Mouse (Mus musculus): ENCODE measurements around the gene Gm28048. TPM values are rescaled to one million over a fixed set of nuclear protein-coding genes. Genes with fewer than 3 reads are reported as not detected.
A peak's percentile ranks its signal among the peaks of the same experiment; 100 is the strongest.

The Gm28048 gene
- polyA plus RNA-seq (2012; rRNA removed): 1.4 and 2.0 TPM in 2 replicates

GRCm38 (mm10) chr11:22981984-22982757 is at the start of gene Gm28048, which contains the start of gene Commd1:
TSS of gene Gm28048 (minus strand) at chr11:22982090.
TSS of gene Commd1 (minus strand) at chr11:22982382.
- TF ChIP-seq CTCF (IDR thresholded peaks at IDR 0.05; ENCODE audit: borderline replicate concordance, extremely low read depth, insufficient read depth, insufficient read length) (peak; percentile 74), POLR2A (IDR thresholded peaks at IDR 0.05; ENCODE audit: borderline replicate concordance, extremely low read depth, insufficient read depth, insufficient read length, poor library complexity, severe bottlenecking) (peak; percentile 51; the same call in 1 of the 2 replicates)

GRCm38 (mm10) chr11:23029399-23029798 is 47.5 kb upstream of the Gm28048 start:
- no peak for TF ChIP-seq CTCF (IDR thresholded peaks at IDR 0.05; ENCODE audit: borderline replicate concordance, extremely low read depth, insufficient read depth, insufficient read length)
- TF ChIP-seq POLR2A (IDR thresholded peaks at IDR 0.05; ENCODE audit: borderline replicate concordance, extremely low read depth, insufficient read depth, insufficient read length, poor library complexity, severe bottlenecking): no peak
- no peak for DNase-seq (ENCODE audit: low read depth)

More at GRCm38 (mm10) chr11:22981984-22982757, at the start of gene Gm28048, which contains the start of gene Commd1:
- DNase-seq (ENCODE audit: low read depth): peak; percentile 98

GRCm38 (mm10) chr11:23028957-23029356 is 47.1 kb upstream of the Gm28048 start:
- TF ChIP-seq POLR2A (IDR thresholded peaks at IDR 0.05; ENCODE audit: borderline replicate concordance, extremely low read depth, insufficient read depth, insufficient read length, poor library complexity, severe bottlenecking) (no peak), CTCF (IDR thresholded peaks at IDR 0.05; ENCODE audit: borderline replicate concordance, extremely low read depth, insufficient read depth, insufficient read length) (no peak)
- no peak for DNase-seq (ENCODE audit: low read depth)

GRCm38 (mm10) chr11:23024169-23024568 is 42.3 kb upstream of the Gm28048 start:
- DNase-seq (ENCODE audit: low read depth): no peak
- no peak for TF ChIP-seq POLR2A (IDR thresholded peaks at IDR 0.05; ENCODE audit: borderline replicate concordance, extremely low read depth, insufficient read depth, insufficient read length, poor library complexity, severe bottlenecking)
- no peak for TF ChIP-seq CTCF (IDR thresholded peaks at IDR 0.05; ENCODE audit: borderline replicate concordance, extremely low read depth, insufficient read depth, insufficient read length)

GRCm38 (mm10) chr11:23023155-23023554 is 41.3 kb upstream of the Gm28048 start:
- no peak for TF ChIP-seq POLR2A (IDR thresholded peaks at IDR 0.05; ENCODE audit: borderline replicate concordance, extremely low read depth, insufficient read depth, insufficient read length, poor library complexity, severe bottlenecking)
- TF ChIP-seq CTCF (IDR thresholded peaks at IDR 0.05; ENCODE audit: borderline replicate concordance, extremely low read depth, insufficient read depth, insufficient read length): no peak
- DNase-seq (ENCODE audit: low read depth): no peak

GRCm38 (mm10) chr11:23020841-23021240 is 39.0 kb upstream of the Gm28048 start:
- TF ChIP-seq CTCF (IDR thresholded peaks at IDR 0.05; ENCODE audit: borderline replicate concordance, extremely low read depth, insufficient read depth, insufficient read length): no peak
- TF ChIP-seq POLR2A (IDR thresholded peaks at IDR 0.05; ENCODE audit: borderline replicate concordance, extremely low read depth, insufficient read depth, insufficient read length, poor library complexity, severe bottlenecking): no peak
- DNase-seq (ENCODE audit: low read depth): no peak

- TF ChIP-seq POLR2A (IDR thresholded peaks at IDR 0.05; ENCODE audit: borderline replicate concordance, extremely low read depth, insufficient read depth, insufficient read length, poor library complexity, severe bottlenecking): no peak
- TF ChIP-seq CTCF (IDR thresholded peaks at IDR 0.05; ENCODE audit: borderline replicate concordance, extremely low read depth, insufficient read depth, insufficient read length): no peak
- no peak for DNase-seq (ENCODE audit: low read depth)
Observed at GRCm38 (mm10) chr11:23020116-23020770, 38.4 kb upstream of the Gm28048 start.

- TF ChIP-seq CTCF (IDR thresholded peaks at IDR 0.05; ENCODE audit: borderline replicate concordance, extremely low read depth, insufficient read depth, insufficient read length): no peak
- TF ChIP-seq POLR2A (IDR thresholded peaks at IDR 0.05; ENCODE audit: borderline replicate concordance, extremely low read depth, insufficient read depth, insufficient read length, poor library complexity, severe bottlenecking): no peak
- no peak for DNase-seq (ENCODE audit: low read depth)
Observed at GRCm38 (mm10) chr11:23017943-23018342, 36.1 kb upstream of the Gm28048 start.

- DNase-seq (ENCODE audit: low read depth): no peak
- no peak for TF ChIP-seq CTCF (IDR thresholded peaks at IDR 0.05; ENCODE audit: borderline replicate concordance, extremely low read depth, insufficient read depth, insufficient read length)
- no peak for TF ChIP-seq POLR2A (IDR thresholded peaks at IDR 0.05; ENCODE audit: borderline replicate concordance, extremely low read depth, insufficient read depth, insufficient read length, poor library complexity, severe bottlenecking)
Observed at GRCm38 (mm10) chr11:23014996-23015395, 33.1 kb upstream of the Gm28048 start.

GRCm38 (mm10) chr11:23013580-23014294 is 31.8 kb upstream of the Gm28048 start:
- TF ChIP-seq CTCF (IDR thresholded peaks at IDR 0.05; ENCODE audit: borderline replicate concordance, extremely low read depth, insufficient read depth, insufficient read length): peak; percentile 38; the same call in 1 of the 2 replicates
- TF ChIP-seq POLR2A (IDR thresholded peaks at IDR 0.05; ENCODE audit: borderline replicate concordance, extremely low read depth, insufficient read depth, insufficient read length, poor library complexity, severe bottlenecking): no peak
- DNase-seq (ENCODE audit: low read depth): no peak

GRCm38 (mm10) chr11:23013096-23013495 is 31.2 kb upstream of the Gm28048 start:
- DNase-seq (ENCODE audit: low read depth): no peak
- TF ChIP-seq POLR2A (IDR thresholded peaks at IDR 0.05; ENCODE audit: borderline replicate concordance, extremely low read depth, insufficient read depth, insufficient read length, poor library complexity, severe bottlenecking): no peak
- TF ChIP-seq CTCF (IDR thresholded peaks at IDR 0.05; ENCODE audit: borderline replicate concordance, extremely low read depth, insufficient read depth, insufficient read length): no peak
